Mouse (Mus musculus): ENCODE results near the gene Vpreb3.

DNA sequence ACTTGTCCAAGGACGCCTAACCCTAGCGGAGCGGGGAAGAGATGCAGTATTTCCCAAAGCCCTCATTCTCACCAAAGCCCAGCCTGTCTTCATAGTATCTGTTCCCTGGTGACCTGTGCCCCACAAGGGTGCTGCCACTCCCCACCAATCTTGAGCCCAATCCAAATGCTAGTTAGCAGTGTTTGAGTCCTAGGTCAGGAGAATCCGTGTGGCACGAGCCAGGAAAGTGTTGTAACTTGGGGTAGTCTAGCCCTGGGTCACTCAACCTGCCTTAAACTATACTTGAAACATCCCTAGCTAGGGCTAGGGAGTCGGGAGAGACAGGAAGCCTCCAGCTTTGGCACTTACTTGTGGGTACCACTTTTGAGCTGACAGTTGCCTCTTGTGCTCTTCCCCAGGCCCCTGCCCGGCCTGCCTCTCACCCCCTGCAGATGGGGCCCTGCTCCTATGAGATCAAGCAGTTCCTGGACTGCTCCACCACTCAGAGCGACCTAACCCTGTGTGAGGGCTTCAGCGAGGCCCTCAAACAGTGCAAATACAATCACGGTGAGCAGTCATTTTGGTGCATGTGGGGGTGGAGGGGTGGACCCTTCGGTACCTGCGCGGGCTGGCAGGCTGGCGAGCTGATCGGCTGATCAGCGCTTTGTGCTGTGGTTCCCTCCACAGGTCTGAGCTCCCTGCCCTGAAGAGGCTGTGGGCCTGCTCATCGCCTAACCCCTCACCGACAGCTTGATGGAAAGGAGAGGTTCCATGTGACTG lies 5.8 kb upstream of the Vpreb3 start:
- TF ChIP-seq POLR2A (IDR thresholded peaks at IDR 0.05; ENCODE audit: control insufficient read depth, low read depth, low read length): 0 out of 2 replicates have a peak, but pooled peaks have one; percentile 29
- TF ChIP-seq CTCF (IDR thresholded peaks at IDR 0.05; ENCODE audit: control insufficient read depth, insufficient read depth, insufficient replicate concordance, low read depth, low read length): 0 out of 2 replicates have a peak, but pooled peaks have one; percentile 5

Measured in testis, adult 2 months (tissue).